Mouse (Mus musculus) left cerebral cortex, adult 18-20 months (tissue): ENCODE measurements around the gene Ifna2. TPM values are rescaled to one million over a fixed set of nuclear protein-coding genes. Genes with fewer than 3 reads are reported as not detected.

Source experiments
- DNase-seq, 2 experiments: peaks; one replicate each; pipeline ENCODE4 v3.0.0; 2021 to 2022; ENCODE audit warnings: low spot score in 2 of 2, mixed read lengths in 1 of 2
- total RNA-seq, 2 experiments: library from RNA; stranded (reverse); gene quantifications; 2 replicates each; pipeline ENCODE4 v1.2.3; 2021

Gene Ifna2
- total RNA-seq, 2 experiments from 2014 or later = not detected

GRCm38 (mm10) chr4:88655461-88655860, 28.3 kb downstream of the Ifna2 start:
- no peak for DNase-seq

DNA sequence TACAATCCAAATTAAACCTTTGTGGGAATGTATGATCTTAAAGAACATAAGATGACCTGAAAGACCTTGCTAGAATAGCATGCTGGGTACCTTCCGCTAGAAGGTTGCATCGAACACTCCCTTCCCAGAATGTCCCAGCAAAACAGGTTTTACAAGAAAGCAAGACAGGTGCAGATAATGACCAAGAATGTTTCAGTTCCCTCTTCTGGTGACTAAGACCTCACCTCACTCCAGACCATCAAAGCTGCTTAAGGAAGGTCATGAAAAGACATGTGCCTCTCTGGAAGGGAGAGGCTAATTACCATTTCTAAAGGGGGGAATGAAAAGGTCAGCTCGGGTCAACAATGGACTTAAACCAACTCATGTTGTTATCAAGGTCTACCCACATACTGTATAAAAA, 30.1 kb downstream of the Ifna2 start:
- DNase-seq = no peak

DNA sequence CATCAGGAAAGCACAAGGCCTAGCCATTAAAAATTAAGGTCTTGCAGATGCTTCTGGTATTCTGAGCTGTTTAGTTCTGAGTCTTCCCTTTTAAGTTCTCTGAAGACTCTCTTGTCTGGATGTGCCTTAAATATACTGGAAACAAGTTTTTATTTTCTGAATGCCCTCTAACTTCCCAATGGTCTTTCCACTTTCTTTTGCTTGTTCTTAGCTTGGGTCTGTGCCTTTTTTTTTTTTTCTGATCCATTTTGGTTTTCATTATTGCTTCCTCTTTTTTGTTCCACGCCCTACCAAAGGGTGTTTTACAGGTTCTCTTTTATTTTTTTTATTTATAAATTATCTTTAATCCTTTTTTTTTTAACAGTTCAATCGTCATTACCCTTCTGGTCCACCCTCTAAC, 39.4 kb downstream of the Ifna2 start, which contains the start of gene Ifna13:
TSS of gene Ifna13 (minus strand) at position 101 of the 400 bp plus-strand sequence.
- DNase-seq = no peak

DNA sequence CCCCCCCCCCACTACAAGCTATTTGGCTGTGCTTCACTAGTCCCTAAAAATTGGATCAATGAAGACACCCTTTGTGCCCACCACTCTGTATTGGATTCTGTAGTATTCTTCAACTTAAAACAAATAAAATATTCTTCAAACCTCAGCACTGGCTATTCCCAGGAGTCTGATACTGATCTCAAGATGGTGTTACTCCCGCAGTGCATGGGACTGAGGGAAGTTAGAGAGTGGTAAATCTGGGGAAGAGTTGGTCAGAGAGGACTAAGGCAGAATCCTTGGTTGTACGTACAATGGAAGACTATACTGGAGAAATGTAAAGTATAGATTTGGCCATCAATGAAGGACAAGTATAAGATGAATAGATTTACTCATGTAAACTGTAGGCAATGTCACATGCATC, 41.2 kb downstream of the Ifna2 start:
- no peak for DNase-seq

- peak; percentile 92 to 100 for DNase-seq
These were observed 42.5 kb downstream of the Ifna2 start for GRCm38 (mm10) chr4:88641077-88641831.

DNA sequence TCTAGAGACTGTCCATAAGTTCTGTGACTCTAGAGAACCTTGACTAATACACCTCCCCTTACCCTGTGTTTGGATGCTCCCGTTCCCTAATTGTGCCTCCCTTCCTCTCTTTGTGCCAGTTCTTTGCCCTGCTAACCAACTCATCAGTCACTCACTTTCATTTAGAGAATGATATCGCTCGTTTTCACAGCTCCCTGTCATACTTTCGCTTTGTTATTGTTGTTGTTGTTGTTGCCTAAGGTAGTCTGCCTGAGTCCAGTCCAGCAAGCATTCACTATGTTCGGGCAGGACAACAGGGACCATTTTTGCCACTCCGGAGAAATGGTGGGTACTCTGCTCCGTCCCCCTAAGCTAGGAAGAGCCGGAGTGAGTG, 43.0 kb downstream of the Ifna2 start:
- DNase-seq = no peak

GRCm38 (mm10) chr4:88634311-88634710, 49.4 kb downstream of the Ifna2 start, which contains the start of gene C87499:
C87499 (minus strand) TSS chr4:88634411.
- DNase-seq = no peak

Other genes starting within 250 kb of the Ifna2 start
- gene Hacd4, start 245.0 kb downstream of the Ifna2 start, total RNA-seq = 1 to 10 TPM; 1.5 to 2.0 TPM
- not detected for gene Ifnb1, start 161.1 kb downstream of the Ifna2 start, total RNA-seq
- gene Ifna15, start 125.7 kb downstream of the Ifna2 start, total RNA-seq = not detected
- gene Ifna14, start 112.1 kb downstream of the Ifna2 start, total RNA-seq = not detected
- gene Ifna9, start 91.5 kb downstream of the Ifna2 start, total RNA-seq = not detected
- gene Ifna12, start 80.5 kb downstream of the Ifna2 start, total RNA-seq = not detected
- not detected for gene C87499, start 49.5 kb downstream of the Ifna2 start, total RNA-seq
- not detected for gene Ifna13, start 39.5 kb downstream of the Ifna2 start, total RNA-seq
- not detected for gene Ifna16, start 7.0 kb downstream of the Ifna2 start, total RNA-seq
- not detected for gene Ifnab, start 7.4 kb upstream of the Ifna2 start, total RNA-seq
- under 1 TPM; 0.49 to 0.89 TPM for gene Gm26566, start 37.9 kb upstream of the Ifna2 start, total RNA-seq
- gene Klhl9, start 38.6 kb upstream of the Ifna2 start, total RNA-seq = 100 to 1,000 TPM; 100 to 103 TPM
- gene Gm13271, start 71.0 kb upstream of the Ifna2 start, total RNA-seq = not detected
- gene Gm13283, start 76.2 kb upstream of the Ifna2 start, total RNA-seq = not detected
- gene Gm13290, start 89.9 kb upstream of the Ifna2 start, total RNA-seq = not detected
- gene Gm13289, start 93.0 kb upstream of the Ifna2 start, total RNA-seq = not detected
- not detected for gene Gm13272, start 95.9 kb upstream of the Ifna2 start, total RNA-seq
- not detected for gene Ifnz, start 98.2 kb upstream of the Ifna2 start, total RNA-seq
- not detected for gene Gm13276, start 101.8 kb upstream of the Ifna2 start, total RNA-seq
- not detected for gene Gm13277, start 104.7 kb upstream of the Ifna2 start, total RNA-seq
- not detected for gene Gm13278, start 107.6 kb upstream of the Ifna2 start, total RNA-seq
- gene Gm13275, start 110.6 kb upstream of the Ifna2 start, total RNA-seq = not detected
- gene Gm13279, start 113.5 kb upstream of the Ifna2 start, total RNA-seq = not detected
- not detected for gene Gm13285, start 115.8 kb upstream of the Ifna2 start, total RNA-seq
- gene Gm13287, start 119.3 kb upstream of the Ifna2 start, total RNA-seq = not detected
- not detected for gene Gm13288, start 121.6 kb upstream of the Ifna2 start, total RNA-seq
- not detected for gene Ifna7, start 132.3 kb upstream of the Ifna2 start, total RNA-seq
- gene Ifna11, start 136.0 kb upstream of the Ifna2 start, total RNA-seq = not detected
- gene Ifna6, start 143.5 kb upstream of the Ifna2 start, total RNA-seq = not detected
- gene Ifna5, start 151.6 kb upstream of the Ifna2 start, total RNA-seq = not detected
- gene Ifna4, start 157.9 kb upstream of the Ifna2 start, total RNA-seq = not detected
- not detected for gene Ifna1, start 166.2 kb upstream of the Ifna2 start, total RNA-seq
- gene Ifne, start 196.3 kb upstream of the Ifna2 start, total RNA-seq = not detected